ENCODE assay signal across 9 mouse cellular contexts in the genomic region with DNA sequence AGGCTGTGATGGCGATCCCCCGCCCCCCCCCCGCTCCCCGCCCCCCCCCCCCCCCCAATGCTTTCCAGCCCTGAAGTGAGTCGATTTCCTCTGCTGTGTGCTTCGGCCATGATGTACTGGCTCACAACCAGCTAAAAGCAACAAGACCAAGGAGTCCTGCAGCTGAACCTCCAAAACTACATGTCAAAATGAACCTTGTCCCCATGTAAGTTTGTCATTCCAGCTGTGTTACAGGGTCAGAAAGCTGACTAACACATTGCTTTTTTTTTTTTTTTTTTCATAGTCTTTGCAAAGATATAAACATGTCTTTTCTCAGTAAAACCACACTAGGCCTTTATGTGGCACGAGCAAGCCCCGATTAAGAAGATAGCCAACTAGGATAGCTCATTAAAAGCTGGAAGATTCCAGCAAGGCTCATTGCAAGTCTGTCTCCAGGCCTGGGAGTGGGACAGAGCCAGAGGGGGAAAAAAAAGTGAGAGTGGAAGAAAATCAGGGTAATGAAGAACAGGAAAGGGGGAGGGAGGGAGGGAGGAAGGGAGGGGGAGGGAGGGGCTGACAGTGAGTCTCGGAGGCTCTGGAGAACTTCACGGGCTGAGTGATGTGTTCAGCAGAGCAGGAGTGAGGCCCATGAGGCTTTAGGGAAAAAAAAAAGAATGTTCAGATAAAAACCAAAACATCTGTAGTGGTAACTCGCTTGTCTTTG. TPM values are rescaled to one million over a fixed set of nuclear protein-coding genes. Genes with fewer than 3 reads are reported as not detected.
DNase-seq lines count a peak whose midpoint lies in the region; ATAC-seq and TF ChIP-seq lines count a peak whose summit lies in the region.
"Had no signal": no experiment of that assay in that cellular context is flagged by ENCODE, and none has a peak within 500 bp of the region (broad histone marks: within the 10 kb centered on the region; RNA-seq: fewer than 3 reads in every experiment).

No protein-coding gene starts in this region.

- H3K27me3 ChIP-seq in limb, embryonic 12.5 days, result no peaks in the 10 kb centered on the region
- H3K27me3 ChIP-seq: neural tube, embryonic 12.5 days had no signal

- H3K4me1 ChIP-seq in ES-E14 (ENCODE audit: control insufficient read depth in 2 of 2, insufficient read depth in 2 of 2, low read length in 2 of 2, poor library complexity in 1 of 2), result peaks cover 29 to 30% of the 10 kb centered on the region in 2 experiments
- H3K4me1 ChIP-seq in limb, embryonic 12.5 days (replicated peaks), result peaks cover 44% of the 10 kb centered on the region

- H3K4me2 ChIP-seq in limb, embryonic 12.5 days, result peak overlapping the region; percentile 8; the same call in 1 of the 2 replicates
- H3K4me2 ChIP-seq: neural tube, embryonic 12.5 days had no signal

- no peak overlapping the region for H3K4me3 ChIP-seq in ES-E14 (ENCODE audit: insufficient read depth in 1 of 2, low read depth in 1 of 2, low read length in 2 of 2, poor library complexity in 1 of 2, severe bottlenecking in 1 of 2)
- H3K4me3 ChIP-seq in limb, embryonic 12.5 days (replicated peaks), result no peak overlapping the region
- H3K4me3 ChIP-seq: neural tube, embryonic 12.5 days had no signal

- no peaks in the 10 kb centered on the region for H3K36me3 ChIP-seq in ES-E14 (ENCODE audit: control insufficient read depth, insufficient read depth, low read length, poor library complexity, severe bottlenecking)
- no peaks in the 10 kb centered on the region for H3K36me3 ChIP-seq in limb, embryonic 12.5 days
- H3K36me3 ChIP-seq: neural tube, embryonic 12.5 days had no signal

- peak; percentile 63 for ATAC-seq in limb, embryonic 12.5 days (ENCODE audit: insufficient number of reproducible peaks, insufficient read depth, low FRiP score, low TSS enrichment, low read depth)

- no peaks in the 10 kb centered on the region for H3K9me3 ChIP-seq in ES-E14 (ENCODE audit: control insufficient read depth, insufficient read depth, low read depth, low read length)
- no peaks in the 10 kb centered on the region for H3K9me3 ChIP-seq in limb, embryonic 12.5 days
- H3K9me3 ChIP-seq: neural tube, embryonic 12.5 days had no signal

- DNase-seq in 3T3-L1 (ENCODE audit: low read depth, low spot score) (peak; percentile 88), ES-E14 (ENCODE audit: low read depth, low spot score) (no peak)
- peak; percentile 65 to 72 for DNase-seq in heart, adult 18-20 months
- DNase-seq in naive thymus-derived CD4-positive, alpha-beta T cell, adult 2 months (ENCODE audit: low read depth), result peak; percentile 60
- no peak for DNase-seq in spleen, adult 12 weeks (ENCODE audit: low spot score)
- DNase-seq in layer of hippocampus, postnatal 14 days (ENCODE audit: low spot score in 2 of 2), result no peak
- DNase-seq in left cerebral cortex, adult 18-20 months (ENCODE audit: low spot score in 2 of 2), result no peak

- peak overlapping the region; percentile 72; the same call in 1 of the 2 replicates for H3K27ac ChIP-seq in ES-E14 (ENCODE audit: insufficient read depth, low read depth, low read length, poor library complexity, severe bottlenecking)
- H3K27ac ChIP-seq in limb, embryonic 12.5 days, result peak overlapping the region; percentile 95

- H3K9ac ChIP-seq in ES-E14 (ENCODE audit: insufficient read depth, low read depth, low read length, poor library complexity, severe bottlenecking), result peak overlapping the region; percentile 50; the same call in 1 of the 2 replicates
- no peak overlapping the region for H3K9ac ChIP-seq in limb, embryonic 12.5 days (replicated peaks)
- H3K9ac ChIP-seq: neural tube, embryonic 12.5 days had no signal

- WGBS in limb, embryonic 12.5 days, result 2% methylated on average over 11 of the region's 11 CpGs

- in situ Hi-C loops in ES-E14 (cut with MboI; ENCODE audit: low sequenced_read_pairs in 2 of 2, unreplicated experiment in 2 of 2), result no loop called here

TF ChIP-seq in ES-E14, 5 proteins besides CTCF, POLR2A, EP300 and RAD21:
- TF ChIP-seq ZC3H11A (IDR thresholded peaks at IDR 0.05; ENCODE audit: borderline replicate concordance, low read depth, low read length), result no peak
- TF ChIP-seq ZNF384 (IDR thresholded peaks at IDR 0.05; ENCODE audit: low read depth, low read length), result no peak
- no peak for TF ChIP-seq CHD2 (IDR thresholded peaks at IDR 0.05; ENCODE audit: low read depth, low read length)
- TF ChIP-seq MAFK (IDR thresholded peaks at IDR 0.05; ENCODE audit: insufficient read depth, low read depth, low read length), result no peak
- TF ChIP-seq HCFC1 (IDR thresholded peaks at IDR 0.05; ENCODE audit: borderline replicate concordance, insufficient read depth, low read length), result no peak

RNA-seq across cellular contexts. Expression of a gene that starts 19.5 kb away (rescaled TPM):
- 16.1 and 29.1 TPM in 2 replicates for total RNA-seq in ES-E14 (2012; rRNA removed)
- 1 to 10 TPM; 1.3 to 1.9 TPM for total RNA-seq in heart, adult 18-20 months (2021)
- polyA plus RNA-seq in limb, embryonic 12.5 days (2016; fragmentation: Nextera tagmentation; extraction: Ambion mirVana), result 11.9 and 13.0 TPM in 2 replicates
- 10 to 100 TPM; 11.9 to 15.0 TPM for total RNA-seq in layer of hippocampus, postnatal 14 days (2021)
- total RNA-seq in left cerebral cortex, adult 18-20 months (2021), result 1 to 10 TPM; 3.9 to 4.2 TPM

Comparison
In these comparisons a context has a peak if more than half of its experiments do, and no peak if none do; other contexts are left out.
1. DNase-seq: peak in 3T3-L1 (single experiment), heart, adult 18-20 months (2 of 2) and naive thymus-derived CD4-positive, alpha-beta T cell, adult 2 months (single experiment); none in ES-E14 (single experiment), spleen, adult 12 weeks (single experiment), layer of hippocampus, postnatal 14 days (0 of 2) and left cerebral cortex, adult 18-20 months (0 of 2).